Mouse (Mus musculus): ENCODE data around the gene Fyb2.

Gene Fyb2

DNA sequence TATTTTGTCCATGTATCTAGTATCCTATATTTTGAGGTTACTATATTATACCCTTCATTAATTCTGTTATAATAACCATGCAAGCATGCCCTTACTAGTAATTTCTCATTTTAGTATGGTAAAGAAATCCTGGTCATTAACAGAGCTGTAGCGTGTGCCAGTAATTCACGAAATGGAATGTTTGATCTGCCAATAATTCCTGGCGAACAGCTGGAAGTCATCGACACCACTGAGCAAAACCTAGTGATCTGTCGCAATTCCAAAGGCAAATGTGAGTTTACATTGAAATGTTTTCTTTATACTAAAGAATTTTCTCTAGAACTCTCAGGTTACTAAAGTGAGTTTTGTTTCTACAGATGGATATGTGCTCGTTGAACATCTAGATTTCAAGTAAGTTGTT lies 102.2 kb downstream of the Fyb2 start:
- no peak for DNase-seq

- no peak for DNase-seq
These were observed 102.9 kb downstream of the Fyb2 start for GRCm38 (mm10) chr4:105016006-105016613.

DNA sequence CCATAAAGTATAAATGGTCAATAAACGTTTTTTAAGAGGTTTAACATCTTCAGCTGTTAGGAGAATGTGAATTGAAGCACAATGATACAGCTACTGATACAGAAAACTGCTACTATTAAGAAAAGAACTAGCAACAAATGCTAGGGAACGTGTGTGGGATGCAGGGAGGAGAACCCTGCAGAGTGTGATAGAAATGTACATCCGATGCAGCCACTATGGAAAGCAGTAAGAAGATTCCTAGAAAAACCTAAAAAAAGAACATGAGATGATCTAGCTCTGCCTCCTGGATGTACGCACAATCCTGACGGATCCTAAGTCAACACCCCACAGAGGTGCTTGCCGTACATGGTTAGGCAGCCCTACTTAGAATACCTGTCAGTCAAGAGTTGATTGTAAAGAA lies 114.0 kb downstream of the Fyb2 start:
- DNase-seq, result no peak

DNA sequence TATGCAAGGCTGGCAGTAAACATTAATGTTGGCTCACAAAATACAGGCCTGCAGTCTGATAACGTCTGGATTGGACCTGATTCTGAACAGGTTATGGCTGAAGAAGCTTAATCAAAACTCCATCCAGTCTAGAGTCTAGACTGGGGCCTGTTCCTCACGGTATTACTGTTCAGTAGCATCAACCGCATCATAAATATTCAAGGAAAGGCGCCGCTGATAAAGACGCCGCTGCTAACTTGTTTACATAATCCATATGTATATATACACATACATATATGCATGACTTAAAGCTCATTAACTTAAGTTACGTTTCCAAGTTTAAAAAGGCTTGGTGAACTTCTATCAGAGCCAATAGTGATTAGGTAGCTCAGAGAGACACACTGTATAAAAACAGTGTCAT lies 117.8 kb downstream of the Fyb2 start:
- DNase-seq, result no peak

GRCm38 (mm10) chr4:105033153-105033552 lies 119.9 kb downstream of the Fyb2 start:
- no peak for DNase-seq

DNA sequence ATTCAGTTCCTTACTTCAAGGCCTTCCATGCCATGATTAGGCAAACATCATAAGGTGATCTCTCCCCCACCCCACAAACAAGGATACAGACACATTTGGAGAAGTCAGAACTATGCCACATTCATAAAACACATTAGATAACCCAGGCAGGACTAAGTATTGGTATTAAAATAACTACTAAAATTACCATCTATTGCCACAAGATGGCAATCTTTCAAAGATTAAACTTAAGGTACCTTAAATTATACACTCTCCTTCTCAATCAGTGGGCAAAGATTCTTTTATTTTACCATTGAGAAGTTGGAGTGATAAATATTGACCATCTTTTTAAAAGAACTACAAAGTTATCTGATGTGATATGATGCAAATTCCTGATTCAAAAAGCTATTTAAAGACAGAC lies 121.0 kb downstream of the Fyb2 start:
- DNase-seq, result no peak

DNA sequence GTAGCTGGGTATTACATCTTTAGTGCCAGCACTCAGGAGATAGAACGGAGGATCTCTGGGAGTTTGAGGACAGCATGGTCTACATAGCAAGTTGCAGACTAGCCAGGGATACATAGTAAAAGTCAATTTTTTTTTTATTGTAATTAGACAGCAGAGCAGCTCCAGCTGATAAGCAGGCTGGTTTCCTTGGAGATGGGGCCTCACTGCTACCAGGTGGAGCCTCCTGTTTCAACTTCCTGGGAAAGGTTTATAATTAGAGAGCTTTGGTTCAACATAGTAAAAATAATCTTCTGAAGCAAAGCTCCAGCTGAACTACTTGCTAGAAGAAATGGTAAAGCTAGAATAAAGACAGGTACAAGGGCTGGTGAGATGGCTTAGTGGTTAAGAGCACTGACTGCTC lies 136.8 kb downstream of the Fyb2 start:
- DNase-seq, result no peak

- no peak for DNase-seq
These were observed 138.0 kb downstream of the Fyb2 start for GRCm38 (mm10) chr4:105051291-105051690.

Measured in cerebellum, adult 9-11 months (tissue).